Mouse (Mus musculus): ENCODE measurements around the gene Gm10358.

GRCm38 (mm10) chr8:75384770-75385290 lies 21.6 kb downstream of the Gm10358 start:
- no peak for TF ChIP-seq CTCF (IDR thresholded peaks at IDR 0.05; ENCODE audit: control insufficient read depth, insufficient read depth, low read length)
- TF ChIP-seq POLR2A (IDR thresholded peaks at IDR 0.05; ENCODE audit: borderline replicate concordance, control insufficient read depth, low read depth, low read length) = no peak
